Mouse (Mus musculus): Measurements from ENCODE around the gene Bcam.

- TF ChIP-seq HCFC1 (IDR thresholded peaks at IDR 0.05; ENCODE audit: low read depth, low read length): no peak
- TF ChIP-seq UBTF (IDR thresholded peaks at IDR 0.05; ENCODE audit: low read depth, low read length): no peak
- TF ChIP-seq EP300 (IDR thresholded peaks at IDR 0.05; ENCODE audit: low read length): no peak
- TF ChIP-seq SIN3A (IDR thresholded peaks at IDR 0.05; ENCODE audit: low read length): no peak
These were observed 32.0 kb downstream of the Bcam start for GRCm38 (mm10) chr7:19738771-19739170.

All from CH12.LX (cell line).